Mouse (Mus musculus): ENCODE results near the gene Coq10b. TPM values are rescaled to one million over a fixed set of nuclear protein-coding genes. Genes with fewer than 3 reads are reported as not detected.

Coq10b gene
- total RNA-seq, 2 experiments from 2014 or later = 32.2 to 34.1 TPM

DNA sequence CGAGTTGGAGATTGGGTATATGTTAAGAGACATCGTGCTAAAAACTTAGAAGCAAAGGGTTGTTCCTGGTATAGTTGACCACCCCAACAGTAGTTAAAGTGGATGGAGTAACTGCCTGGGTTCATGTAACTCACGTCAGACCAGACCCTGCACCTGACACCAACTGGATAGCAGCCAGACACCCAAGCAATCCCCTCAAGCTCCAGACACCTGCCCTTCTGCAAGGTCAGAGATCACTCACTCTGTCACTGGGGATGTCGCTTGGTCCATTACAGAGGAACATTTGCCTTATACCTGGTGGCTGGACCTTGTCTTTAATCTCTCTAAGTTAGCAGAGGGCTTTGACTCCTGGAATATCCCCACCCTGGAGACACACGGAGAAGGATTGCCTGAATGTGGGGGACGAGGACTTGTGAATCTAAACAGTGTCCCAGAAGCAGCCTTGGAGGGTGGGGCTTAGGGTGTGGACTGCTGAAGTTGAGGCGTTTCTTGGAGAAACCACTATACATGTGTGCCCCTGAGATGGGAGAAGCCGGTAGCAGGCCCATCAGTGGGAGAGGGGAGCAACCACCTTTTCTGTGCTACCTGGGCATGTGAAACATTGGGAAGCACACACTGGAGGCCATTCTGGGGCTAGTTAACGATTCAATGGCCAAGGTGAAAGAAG, 54.5 kb downstream of the Coq10b start:
- no peak for DNase-seq (ENCODE audit: low spot score in 2 of 2)

DNA sequence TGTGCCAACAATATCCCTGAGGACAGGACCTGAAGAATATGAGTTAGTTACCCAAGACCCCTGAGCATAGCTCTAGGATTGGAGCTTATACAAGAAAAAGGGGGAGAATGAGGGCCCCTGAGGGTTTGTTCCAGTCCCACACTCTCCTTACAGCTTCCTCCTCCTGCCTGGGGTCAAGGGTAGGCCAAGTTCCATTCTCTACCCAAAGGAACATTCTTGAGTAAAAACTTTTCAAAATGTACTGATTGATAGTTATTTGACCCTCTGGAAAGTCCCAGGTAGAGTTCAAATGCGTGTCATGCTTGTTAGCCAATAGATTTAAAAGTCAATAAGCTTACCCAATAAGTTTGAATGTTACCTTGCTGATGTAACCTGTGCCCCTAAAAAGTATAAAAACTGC, 55.1 kb downstream of the Coq10b start:
- no peak for DNase-seq (ENCODE audit: low spot score in 2 of 2)

DNA sequence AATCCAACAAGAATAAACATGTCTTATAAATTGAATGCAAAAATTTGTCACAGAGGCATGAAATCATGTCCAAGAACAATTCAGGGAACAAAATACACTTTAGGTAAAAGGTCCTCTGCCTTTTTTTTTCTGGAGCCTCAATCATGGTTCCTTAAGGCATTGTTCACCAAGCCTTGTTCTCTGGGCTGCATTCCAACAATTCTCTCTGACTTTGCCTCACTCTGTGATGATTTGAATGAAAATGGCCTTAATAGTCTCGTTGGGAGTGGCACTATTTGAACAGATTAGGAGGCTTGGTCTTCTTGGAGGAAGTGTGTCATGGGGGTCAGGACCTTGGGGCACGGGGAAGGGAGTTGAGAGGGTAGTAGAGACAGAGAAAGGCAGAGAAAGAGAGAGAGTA, 55.9 kb downstream of the Coq10b start:
- no peak for DNase-seq (ENCODE audit: low spot score in 2 of 2)

DNA sequence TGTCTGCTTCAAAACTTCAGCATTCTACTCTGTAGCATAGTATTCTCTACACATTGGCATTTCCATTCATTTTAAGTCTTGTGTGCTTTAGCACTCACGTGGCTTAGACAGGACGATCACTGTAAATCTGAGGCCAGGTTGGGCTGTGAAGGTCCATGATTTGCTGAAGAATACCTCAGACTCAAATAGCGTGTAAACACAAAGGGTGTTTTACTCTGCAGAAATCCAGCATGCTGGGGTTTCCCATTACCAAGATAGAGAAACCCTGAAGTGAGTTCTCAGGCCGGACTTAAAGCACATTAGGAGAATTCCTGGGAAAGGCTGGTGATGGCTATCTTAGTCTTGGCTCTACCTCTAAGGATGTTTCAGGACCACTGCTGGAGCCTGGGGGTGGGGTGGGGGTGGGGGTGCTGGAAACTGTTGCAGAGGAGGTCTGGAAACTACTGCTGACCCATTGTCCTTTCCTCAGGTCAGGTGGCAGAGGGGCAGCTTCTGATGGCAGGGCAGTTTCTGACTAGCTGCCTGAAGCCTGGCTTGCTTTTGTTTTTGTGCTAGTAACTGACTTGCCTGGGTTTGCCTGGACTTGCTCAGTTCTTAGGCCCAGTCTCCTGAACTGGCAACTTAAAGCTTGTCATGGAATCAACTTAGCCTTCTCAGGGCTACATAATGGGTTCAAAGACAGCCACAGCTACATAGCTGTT, 56.6 kb downstream of the Coq10b start:
- no peak for DNase-seq (ENCODE audit: low spot score in 2 of 2)

Other genes starting within 250 kb of the Coq10b start
- gene Ankrd44, start 126.4 kb upstream of the Coq10b start, total RNA-seq (2021) = 10 to 100 TPM; 21.9 to 23.0 TPM
- 100 to 1,000 TPM; 141 to 148 TPM for gene Sf3b1, start 25.3 kb upstream of the Coq10b start, total RNA-seq (2021)
- 10 to 100 TPM; 88.8 to 95.2 TPM for gene Hspe1, start 35.4 kb downstream of the Coq10b start, total RNA-seq (2021)
- gene Hspd1, start 35.5 kb downstream of the Coq10b start, total RNA-seq (2021) = 100 to 1,000 TPM; 163 to 173 TPM
- 10 to 100 TPM; 55.3 to 59.4 TPM for gene Mob4, start 78.5 kb downstream of the Coq10b start, total RNA-seq (2021)
- 10 to 100 TPM; 21.9 to 25.1 TPM for gene Rftn2, start 174.0 kb downstream of the Coq10b start, total RNA-seq (2021)
- gene Mars2, start 184.4 kb downstream of the Coq10b start, total RNA-seq (2021) = 10 to 100 TPM in 1 of 2 experiments, 1 to 10 TPM in 1; 8.7 to 10.1 TPM